Mouse (Mus musculus): ENCODE measurements around the gene Gm14214. TPM values are rescaled to one million over a fixed set of nuclear protein-coding genes. Genes with fewer than 3 reads are reported as not detected.
A peak's percentile ranks its signal among the peaks of the same experiment; 100 is the strongest.

The Gm14214 gene
- total RNA-seq, 2 experiments from 2014 or later, result not detected

DNA sequence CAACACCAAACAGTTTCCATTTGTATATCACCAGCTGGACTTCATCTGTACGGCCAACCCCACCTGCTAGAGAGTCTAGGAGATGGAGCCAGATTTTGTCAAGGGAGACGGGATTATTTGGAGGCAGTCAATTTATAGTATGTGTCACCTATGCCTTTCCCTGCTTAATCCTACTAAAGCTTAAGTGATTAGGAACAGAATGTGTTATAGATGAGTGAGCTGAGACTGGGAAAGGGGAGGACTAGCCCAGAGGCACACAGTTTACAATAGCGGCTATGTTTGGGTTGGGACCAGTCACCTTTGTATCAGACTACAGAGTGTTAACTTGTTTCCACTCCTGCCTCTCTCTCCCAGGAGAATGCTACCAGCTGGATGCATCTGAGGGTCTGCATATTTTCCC is 9.8 kb upstream of the Gm14214 start:
- no peak for DNase-seq (ENCODE audit: extremely low spot score in 1 of 2, low spot score in 1 of 2)

DNA sequence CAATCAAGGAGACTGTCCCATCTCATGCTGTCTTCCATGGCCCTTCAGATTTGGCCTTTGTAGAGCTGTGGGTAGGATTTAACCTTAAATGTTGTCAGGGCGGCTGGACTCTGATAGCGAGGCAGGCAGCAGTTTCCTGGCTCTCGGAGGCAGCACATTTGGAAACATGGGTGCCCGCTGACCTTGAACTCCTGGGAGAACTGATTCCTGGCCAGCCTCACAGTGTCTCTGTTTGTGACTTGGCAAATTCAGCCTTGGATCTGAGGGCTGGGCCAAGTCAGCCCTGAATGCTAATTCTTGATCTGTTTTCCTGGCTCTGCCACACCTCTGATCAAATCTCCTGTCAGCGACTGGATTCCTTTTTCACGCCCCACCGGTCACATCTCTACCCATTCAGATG is 6.7 kb upstream of the Gm14214 start:
- no peak for DNase-seq (ENCODE audit: extremely low spot score in 1 of 2, low spot score in 1 of 2)

DNA sequence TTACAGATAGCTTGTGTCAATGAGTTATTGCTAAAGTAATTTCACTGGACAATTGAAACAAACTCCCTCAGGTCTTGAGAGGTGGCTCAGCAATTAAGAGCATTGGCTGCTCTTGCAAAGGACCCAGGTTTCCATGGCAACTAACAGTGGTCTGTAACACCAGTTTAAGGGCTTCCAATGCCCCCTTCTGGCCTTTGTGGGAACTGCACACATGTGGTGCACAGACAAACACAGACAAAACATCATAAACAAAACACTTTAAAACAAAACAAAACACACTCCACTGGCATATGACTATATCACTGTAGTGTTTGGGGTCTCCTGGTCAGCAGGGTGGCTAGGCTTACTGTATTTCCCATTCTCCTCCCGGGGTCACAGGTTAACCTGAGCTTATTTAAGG is 4.2 kb upstream of the Gm14214 start:
- no peak for DNase-seq (ENCODE audit: extremely low spot score in 1 of 2, low spot score in 1 of 2)

DNA sequence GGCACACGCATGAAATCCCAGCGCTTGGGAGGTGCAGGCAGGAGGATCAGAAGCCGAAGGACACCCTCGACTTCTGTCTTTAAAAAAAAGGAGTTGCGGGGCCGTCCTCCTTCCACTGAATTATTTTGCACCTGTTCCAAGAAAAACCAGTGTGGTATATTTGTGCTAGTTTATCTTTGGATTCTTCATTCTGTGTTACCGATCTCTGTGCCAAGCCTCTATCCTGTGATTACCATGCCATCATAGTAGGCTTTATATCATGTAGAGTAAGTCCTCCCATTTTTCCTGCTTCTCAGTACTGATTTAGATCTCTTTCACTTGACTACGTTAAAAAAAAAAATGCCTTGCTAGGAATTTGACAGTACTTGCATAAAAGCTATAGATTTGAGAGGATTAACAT is 1.8 kb upstream of the Gm14214 start:
- DNase-seq (ENCODE audit: extremely low spot score in 1 of 2, low spot score in 1 of 2), result no peak

DNA sequence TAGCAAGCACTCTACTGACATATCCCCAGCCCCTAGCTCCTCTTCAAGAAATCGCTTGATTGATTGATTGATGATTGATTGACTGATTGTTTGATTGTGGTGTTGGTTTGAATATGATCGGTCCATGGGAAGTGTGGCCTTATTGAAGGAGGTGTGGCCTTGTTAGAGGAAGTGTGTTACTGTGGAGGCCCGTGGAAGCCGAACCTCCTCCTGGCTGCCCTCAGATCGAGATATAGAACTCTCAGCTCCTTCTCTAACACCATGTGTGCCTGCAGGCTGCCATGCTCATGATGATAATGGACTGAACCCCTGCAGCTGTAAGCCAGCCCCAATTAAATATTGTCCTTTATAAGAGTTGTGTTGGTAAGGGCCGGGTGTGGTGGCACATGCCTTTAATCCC is 2.8 kb downstream of the Gm14214 start:
- DNase-seq (ENCODE audit: extremely low spot score in 1 of 2, low spot score in 1 of 2), result no peak

DNA sequence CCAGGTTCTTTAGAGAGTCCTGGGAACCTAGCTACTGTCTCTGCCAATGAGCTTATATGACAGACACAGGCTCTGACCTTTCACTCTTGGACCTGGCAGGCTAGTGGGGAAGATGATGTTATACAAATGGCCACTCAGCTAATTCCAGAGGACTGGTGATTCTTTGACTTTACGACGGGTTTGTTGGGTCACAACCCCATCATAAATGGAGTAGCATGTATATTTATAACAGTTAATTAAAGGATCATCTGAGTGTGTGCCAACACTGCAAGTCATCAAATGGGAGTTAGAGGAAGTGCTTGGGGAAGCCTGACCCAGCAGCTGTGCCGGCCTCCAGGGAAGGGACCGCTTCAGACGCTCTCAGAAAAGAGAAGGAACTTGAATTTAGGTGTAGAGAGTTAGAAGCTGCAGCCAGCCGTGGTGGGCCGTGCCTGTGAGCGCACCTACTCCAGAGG is 4.2 kb downstream of the Gm14214 start:
- DNase-seq (ENCODE audit: extremely low spot score in 1 of 2, low spot score in 1 of 2), result no peak

DNA sequence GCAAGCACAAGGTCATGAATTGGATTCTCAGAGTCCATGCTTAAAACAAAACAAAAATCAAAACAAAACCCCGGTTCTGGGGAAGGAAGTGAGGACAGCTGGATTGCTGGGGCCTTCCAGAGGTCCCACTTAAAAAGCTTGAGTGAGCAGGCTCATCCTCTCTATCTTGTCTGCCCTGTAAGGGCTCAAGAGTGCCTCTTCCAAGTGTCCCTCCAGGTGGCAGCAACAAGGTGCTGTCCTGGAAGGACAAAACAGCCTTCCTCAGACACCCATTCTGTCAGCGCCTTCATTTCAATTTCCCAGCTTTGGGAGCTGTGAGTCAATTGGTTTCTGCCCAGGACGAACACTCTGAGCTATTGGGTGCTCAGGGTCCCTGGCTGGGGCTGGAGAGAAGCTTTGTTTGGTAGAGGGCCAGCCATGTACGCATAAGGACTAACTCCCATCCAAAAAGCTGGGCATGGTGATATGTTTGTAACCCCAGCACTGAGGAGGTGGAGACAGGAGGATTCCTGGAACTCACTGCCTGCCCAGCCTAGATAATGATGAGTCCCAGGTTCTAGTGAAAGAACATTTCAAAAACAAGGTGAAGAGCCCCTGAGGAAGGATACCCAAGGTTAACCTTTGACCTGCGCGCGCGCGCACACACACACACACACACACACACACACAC is 4.9 kb downstream of the Gm14214 start:
- DNase-seq (ENCODE audit: extremely low spot score in 1 of 2, low spot score in 1 of 2), result no peak

DNA sequence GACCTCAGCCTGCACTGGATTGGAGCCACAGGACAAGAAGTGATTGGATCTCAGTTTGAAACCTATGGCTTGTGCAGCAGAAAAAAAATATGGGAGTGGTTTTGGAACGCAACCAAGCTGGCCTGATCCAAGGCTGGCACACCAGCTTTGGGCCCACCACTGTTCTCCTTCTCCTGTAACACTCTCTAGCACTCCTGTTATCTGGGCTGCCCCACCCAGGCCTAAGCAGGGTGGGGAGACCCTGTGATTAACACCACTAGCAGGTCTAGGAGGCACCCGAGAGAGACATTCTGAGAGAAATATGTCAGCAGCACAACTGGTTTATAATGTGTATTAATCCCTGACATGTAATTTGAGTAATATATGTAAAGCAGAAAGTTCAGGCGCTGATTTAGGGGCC is 6.6 kb downstream of the Gm14214 start:
- no peak for DNase-seq (ENCODE audit: extremely low spot score in 1 of 2, low spot score in 1 of 2)

DNA sequence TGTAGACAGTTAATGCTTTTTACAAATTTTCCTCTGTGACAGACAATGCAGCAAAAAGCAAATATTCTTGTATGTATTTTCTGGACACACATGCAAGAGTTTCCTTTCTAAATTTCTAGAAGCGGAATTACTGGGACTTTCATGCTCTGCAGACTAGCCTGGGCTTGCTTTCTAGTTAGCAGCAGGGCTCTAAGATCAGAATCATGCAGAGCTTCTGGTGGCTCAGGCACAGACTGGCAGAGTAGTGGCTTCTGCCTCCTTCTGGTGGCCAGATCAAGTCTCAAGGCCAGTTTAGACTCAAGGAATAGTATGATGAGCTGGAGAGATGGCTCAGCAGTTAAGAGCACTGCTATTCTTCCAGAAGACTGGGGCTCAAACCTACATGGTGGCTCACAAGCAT is 11.4 kb downstream of the Gm14214 start:
- no peak for DNase-seq (ENCODE audit: extremely low spot score in 1 of 2, low spot score in 1 of 2)

DNA sequence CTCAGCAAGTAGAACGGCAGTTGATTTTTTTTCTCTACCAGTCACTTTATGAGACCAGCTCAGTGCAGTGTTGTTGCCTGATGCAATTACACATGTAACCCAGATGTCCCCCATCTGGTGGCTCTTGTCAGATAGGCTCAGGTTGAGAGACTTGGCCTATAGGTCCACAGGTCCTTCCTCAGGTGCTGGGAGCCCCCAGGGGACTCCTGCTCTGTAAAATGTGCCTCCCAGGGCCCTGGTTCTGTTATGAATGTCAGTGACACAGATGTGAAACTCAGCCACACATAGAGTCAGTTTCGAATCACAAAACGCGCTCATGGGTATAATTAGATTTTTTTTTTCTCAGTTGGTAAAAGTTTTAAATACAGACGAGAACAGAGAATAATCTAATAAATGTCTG is 12.1 kb downstream of the Gm14214 start:
- DNase-seq (ENCODE audit: extremely low spot score in 1 of 2, low spot score in 1 of 2), result no peak

DNA sequence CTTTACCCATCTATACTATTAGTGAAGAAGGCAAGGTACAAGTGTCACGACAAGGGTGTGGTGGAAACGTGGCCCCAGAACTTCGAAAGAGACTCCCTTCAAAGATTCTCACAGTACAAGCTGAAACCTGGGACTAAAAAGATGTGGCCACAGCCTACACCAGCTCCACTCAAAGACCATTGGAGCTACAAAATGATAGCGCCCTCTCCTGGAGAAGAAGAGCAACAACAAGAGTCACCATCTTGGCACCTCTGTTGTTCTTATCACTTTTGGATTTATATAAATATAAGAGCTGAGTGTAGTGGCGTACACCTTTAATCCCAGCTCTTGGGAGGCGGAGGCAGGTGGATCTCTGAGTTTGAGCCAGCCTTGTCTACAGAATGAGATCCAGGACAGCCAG is 14.0 kb downstream of the Gm14214 start:
- no peak for DNase-seq (ENCODE audit: extremely low spot score in 1 of 2, low spot score in 1 of 2)

DNA sequence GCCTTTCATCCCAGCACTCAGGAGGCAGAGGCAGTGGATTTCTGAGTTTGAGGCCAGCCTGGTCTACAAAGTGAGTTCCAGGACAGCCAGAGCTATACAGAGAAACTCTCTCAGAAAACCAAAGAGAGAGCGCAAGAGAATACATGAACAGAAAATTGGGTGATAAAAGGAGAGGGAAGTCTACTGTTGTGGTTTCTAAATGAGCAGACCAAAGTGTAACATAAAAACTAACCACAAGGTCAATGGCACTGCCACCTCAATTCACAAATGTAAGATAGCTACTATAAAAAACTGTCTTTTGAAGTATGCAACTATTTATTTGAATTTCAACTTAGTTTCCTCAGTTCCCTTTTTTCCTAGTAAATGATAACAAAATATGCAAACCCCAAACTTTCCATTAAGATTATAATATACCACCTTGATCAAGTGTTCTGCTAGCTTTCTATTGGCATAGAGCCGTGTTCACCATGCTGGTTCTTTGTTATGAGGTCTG is 15.7 kb downstream of the Gm14214 start:
- DNase-seq (ENCODE audit: extremely low spot score in 1 of 2, low spot score in 1 of 2), result no peak

DNA sequence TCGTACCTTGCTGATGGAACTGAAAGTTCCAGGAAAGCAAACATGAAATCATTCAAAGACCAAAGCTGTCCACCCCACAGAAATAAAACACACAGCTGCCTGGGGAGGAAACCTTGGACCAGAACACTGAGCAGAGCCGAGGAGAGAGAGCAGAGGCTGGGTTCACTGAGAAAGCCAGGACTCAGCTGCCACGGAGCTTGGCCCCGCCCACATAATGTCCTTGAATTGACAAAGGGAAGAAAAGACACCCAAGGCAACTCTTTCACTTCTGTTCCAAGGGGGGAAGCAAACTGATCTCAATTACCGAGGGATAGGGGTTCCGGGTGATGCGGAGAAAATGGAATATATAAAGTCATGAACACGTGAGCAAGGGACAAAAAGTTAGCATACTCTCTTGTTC is 17.9 kb downstream of the Gm14214 start:
- no peak for DNase-seq (ENCODE audit: extremely low spot score in 1 of 2, low spot score in 1 of 2)

DNA sequence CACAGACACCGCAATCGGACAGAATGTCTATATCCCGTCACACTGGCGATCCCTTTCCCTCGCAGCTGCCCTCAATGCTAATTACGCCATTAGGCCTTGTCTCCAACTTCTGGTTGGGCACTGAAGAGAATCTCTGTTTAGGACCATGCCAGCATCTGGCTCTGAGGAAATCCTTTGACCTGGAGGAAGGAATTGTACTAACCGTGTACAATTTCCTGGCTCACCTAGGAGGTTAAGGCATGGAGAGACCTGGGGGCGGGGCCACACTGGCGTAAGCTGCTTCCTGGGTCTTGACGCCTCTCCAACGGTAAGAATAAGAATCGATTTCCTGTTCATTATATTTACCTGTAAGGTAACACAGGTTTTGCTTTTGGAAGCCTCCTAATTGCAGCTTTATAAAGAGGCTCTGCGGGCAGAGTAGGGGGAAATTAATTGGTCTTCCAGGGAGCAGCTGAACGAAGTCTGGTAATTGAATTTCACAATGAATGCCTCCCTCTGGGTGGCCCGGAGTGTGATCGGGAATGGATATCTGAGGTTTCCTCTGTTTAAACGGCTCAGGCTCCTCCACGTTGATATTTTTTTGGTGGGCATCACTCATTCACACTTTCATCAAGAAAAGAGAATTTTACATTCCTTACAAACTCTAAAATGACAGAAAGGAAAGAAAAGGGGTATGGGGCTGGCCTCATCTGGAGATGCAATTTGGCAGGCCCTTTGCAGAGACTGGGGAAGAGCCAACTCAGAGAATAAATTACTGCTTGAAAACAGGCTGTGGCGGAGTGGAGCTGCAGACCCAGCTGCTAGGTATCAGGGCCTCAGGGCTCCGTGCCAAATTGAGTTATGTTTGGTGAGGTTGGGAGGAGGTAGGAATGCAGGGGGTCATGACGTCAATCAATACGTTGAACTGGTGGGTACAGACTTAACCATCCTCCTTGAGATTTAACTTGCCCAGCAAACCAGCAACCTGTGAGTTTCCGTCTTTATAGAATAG is 20.5 kb downstream of the Gm14214 start:
- peak in 1 of 2 experiments; percentile 10 for DNase-seq (ENCODE audit: extremely low spot score in 1 of 2, low spot score in 1 of 2)

DNA sequence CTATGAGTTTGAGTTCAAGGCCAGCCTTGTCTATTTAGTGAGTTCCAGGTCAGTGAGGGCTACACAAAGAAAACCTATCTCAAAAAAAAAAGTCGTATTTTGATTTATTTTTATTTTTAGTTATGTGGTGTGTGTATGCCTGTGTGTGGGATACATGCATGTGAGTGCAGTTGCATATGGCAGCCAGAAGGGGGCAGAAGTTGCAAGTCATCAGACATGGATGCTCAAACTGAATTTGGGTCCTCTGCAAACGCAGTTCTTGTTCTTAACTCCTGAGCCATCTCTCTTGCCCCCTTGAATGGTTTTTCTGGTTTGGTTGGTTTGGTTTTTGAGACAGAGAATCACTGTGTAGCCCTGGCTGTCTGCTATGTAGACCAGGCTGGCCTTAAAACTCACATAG is 21.4 kb downstream of the Gm14214 start:
- DNase-seq (ENCODE audit: extremely low spot score in 1 of 2, low spot score in 1 of 2), result no peak

DNA sequence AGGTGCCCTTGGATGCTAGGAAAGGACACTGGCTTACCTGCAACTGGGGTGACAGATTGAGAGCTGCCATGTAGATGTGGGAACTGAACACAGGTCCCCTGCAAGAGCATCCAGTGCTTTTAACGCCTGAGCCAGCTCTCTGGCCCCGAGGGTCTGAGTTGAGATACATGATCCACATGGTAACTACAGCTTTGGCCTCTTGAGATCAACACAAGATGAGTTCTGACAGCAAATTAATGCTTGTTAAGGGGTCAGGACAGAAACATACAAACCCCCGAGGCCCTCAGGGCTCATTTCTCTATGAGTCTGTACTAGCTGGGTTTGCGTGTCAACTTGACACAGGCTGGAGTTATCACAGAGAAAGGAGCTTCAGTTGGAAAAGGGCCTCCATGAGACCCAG is 25.9 kb downstream of the Gm14214 start:
- DNase-seq (ENCODE audit: extremely low spot score in 1 of 2, low spot score in 1 of 2), result no peak

DNA sequence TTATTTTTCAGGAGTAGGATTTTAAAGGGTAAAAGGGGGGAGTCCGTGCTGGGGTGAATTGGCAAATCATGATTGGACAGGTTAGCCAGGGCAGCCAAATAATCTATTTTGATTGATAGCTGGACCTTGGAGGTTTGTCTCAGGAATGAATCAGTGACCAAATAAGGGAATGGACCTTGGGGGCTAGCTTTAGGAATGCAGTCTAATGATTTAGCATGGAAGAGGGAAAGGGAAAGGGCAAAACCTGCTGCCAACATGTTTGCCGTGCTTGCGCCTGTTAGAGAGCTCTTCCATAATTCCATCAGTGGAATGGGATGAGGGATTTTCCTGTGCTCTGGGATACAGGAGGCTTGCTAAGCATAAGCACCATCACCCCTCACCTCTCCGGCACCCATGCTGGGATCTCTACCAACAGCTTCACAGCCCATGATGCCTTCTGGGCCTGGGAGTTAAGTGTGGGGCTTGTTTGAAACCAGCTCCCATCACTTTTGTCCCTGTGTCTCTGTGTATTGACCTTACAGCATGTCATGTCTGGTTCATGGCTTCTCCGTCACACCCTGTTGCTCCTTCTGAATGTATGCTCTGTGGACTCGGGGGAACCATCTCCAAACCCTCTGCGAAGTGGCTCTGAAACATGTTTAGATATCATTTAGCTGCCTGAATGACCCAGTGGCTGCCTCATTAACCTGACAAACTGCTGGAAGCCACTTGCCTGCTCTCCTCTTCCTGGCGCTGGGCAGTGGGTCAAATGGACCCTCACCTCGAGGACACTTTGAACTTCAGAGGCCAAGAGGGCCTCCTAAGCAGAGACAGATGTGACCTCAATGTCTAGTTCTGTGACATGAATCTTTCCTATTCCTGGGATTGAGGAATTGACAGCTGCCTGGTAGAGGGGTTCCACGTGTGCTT is 26.7 kb downstream of the Gm14214 start:
- DNase-seq (ENCODE audit: extremely low spot score in 1 of 2, low spot score in 1 of 2), result no peak

DNA sequence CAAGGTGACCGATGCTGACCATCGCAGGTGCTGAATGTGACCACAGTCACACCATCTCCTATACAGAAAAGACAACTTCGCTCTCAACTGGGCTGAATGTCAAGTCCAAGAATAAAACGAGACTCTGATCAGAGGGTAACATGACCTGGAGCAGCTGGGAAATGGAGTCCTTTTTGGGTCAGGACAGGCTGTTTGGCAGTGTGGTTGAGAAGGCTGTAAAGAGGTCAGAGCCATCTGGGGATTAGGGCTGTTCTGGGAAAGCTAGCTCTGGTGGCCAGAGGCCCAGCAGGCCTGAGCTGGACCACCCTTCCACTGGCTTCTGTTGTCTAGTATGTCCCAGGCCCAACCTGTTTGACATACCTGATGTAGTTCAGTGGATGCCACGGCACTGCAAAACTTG is 31.2 kb downstream of the Gm14214 start:
- DNase-seq (ENCODE audit: extremely low spot score in 1 of 2, low spot score in 1 of 2), result no peak

DNA sequence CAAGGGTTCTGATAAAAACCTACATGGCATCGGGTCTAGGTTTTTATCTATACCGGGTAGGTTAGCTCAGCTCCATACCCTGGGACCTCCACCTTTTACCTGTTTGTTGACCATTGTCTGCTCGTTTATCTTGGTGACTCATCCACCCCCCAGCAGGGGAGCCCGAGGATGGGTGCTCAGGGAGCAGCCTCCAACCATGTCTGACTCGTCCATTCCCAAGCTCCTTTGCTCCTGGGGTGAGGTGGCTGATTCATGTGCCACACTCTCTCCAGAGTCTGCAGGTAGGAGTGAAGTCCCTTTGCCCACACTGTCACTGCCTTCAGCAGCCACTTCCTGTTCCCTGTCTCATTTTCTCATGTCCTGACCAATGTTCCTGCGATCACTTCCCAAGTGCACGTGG is 33.8 kb downstream of the Gm14214 start:
- no peak for DNase-seq (ENCODE audit: extremely low spot score in 1 of 2, low spot score in 1 of 2)

DNA sequence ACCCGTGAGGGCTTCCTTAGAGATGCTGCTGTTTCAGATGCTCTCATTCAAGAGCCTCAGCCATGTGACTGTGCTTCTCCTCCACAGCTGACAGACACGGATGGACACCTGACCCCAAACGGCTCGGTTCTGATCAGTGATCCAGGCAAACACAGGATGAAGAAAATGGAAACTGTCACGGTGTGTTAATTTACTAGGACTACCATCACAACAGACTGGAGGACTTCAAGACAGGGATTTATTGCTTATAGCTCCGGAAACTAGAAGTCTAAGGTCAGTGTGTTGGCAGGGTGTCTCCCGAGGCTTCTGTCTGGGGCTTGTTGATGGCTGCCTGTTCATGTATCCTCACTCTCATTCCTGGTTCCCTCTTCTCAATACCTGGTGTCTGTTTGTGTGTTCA is 34.4 kb downstream of the Gm14214 start:
- no peak for DNase-seq (ENCODE audit: extremely low spot score in 1 of 2, low spot score in 1 of 2)

DNA sequence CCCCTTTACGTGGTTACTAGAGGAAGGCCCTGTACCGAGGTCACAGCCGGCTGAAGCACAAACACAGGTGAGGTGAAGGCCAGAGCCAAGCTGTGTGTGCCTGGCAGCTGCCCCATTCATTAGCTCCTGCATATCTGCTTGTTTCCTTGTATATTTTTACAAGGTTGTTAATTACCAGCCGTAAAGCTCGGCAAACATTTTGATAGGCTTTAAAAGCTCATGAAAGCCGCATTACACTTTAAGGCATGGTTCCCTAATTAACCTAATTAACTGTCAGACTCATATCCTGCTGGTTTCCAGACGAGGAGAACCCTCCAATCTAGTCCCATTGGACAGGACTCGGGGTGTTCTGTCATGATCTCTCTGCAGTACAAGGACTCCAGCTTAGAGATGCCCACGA is 34.9 kb downstream of the Gm14214 start:
- DNase-seq (ENCODE audit: extremely low spot score in 1 of 2, low spot score in 1 of 2), result no peak
